Mouse (Mus musculus) liver, embryonic 13.5 days (tissue): ENCODE data around the gene Slc44a5. TPM values are rescaled to one million over a fixed set of nuclear protein-coding genes. Genes with fewer than 3 reads are reported as not detected.
A peak's percentile ranks its signal among the peaks of the same experiment; 100 is the strongest.

ENCODE experiments used
- ATAC-seq: fragments of 200-750 bp; cut with Nextera tagmentation; 2 replicates; pipeline ENCODE4 v1.8.0; 2017; ENCODE audit warnings: low read depth, mild to moderate bottlenecking, moderate number of reproducible peaks, moderate library complexity
- DNase-seq: peaks from one replicate; pipeline ENCODE4 v3.0.0; 2022
- H3K27ac ChIP-seq: fragments of 300-500 bp; sonication (generic); 2 replicates; pipeline ENCODE4 v1.5.1; 2015; ENCODE audit warnings: moderate library complexity, mild to moderate bottlenecking, inconsistent platforms
- H3K27me3 ChIP-seq: fragments of 300-500 bp; sonication (generic); 2 replicates; pipeline ENCODE4 v1.6.1; 2015; ENCODE audit warnings: mild to moderate bottlenecking, inconsistent platforms
- H3K36me3 ChIP-seq: fragments of 300-500 bp; sonication (generic); 2 replicates; pipeline ENCODE4 v1.6.1; 2015; ENCODE audit warnings: mild to moderate bottlenecking, inconsistent platforms
- H3K4me1 ChIP-seq: fragments of 300-500 bp; sonication (generic); replicated peaks from 2 replicates; pipeline ENCODE4 v1.6.1; 2015; ENCODE audit warnings: inconsistent platforms
- H3K4me2 ChIP-seq: fragments of 300-500 bp; sonication (generic); 2 replicates; pipeline ENCODE4 v1.6.1; 2015; ENCODE audit warnings: inconsistent platforms, mild to moderate bottlenecking, moderate library complexity
- H3K4me3 ChIP-seq: fragments of 300-500 bp; sonication (generic); replicated peaks from 2 replicates; pipeline ENCODE4 v1.5.1; 2015; ENCODE audit warnings: mild to moderate bottlenecking, inconsistent platforms
- H3K9ac ChIP-seq: fragments of 300-500 bp; sonication (generic); 2 replicates; pipeline ENCODE4 v1.6.1; 2015; ENCODE audit warnings: mild to moderate bottlenecking, inconsistent platforms
- H3K9me3 ChIP-seq: fragments of 300-500 bp; sonication (generic); replicated peaks from 2 replicates; pipeline ENCODE4 v1.6.1; 2016; ENCODE audit warnings: inconsistent platforms
- WGBS: fragments of 180-500 bp; shearing (Covaris S2); methylation state at CpG from one replicate; pipeline ENCODE4 v1.1.7; 2015; ENCODE audit not compliant: insufficient replicate concordance; 5-methylcytosine and 5-hydroxymethylcytosine counted together
- polyA plus RNA-seq: library from polyadenylated mRNA; unstranded; fragments of >200 nt; fragmentation: Nextera tagmentation; extraction: Ambion mirVana; gene quantifications from 2 replicates; pipeline ENCODE4 v1.2.1, GENCODE M21; 2015

Slc44a5 gene
- polyA plus RNA-seq, 1 experiment from 2014 or later = 0.24 TPM

GRCm38 (mm10) chr3:153944335-153944990 lies 28.8 kb upstream of the Slc44a5 start, which contains the start of gene Acadm:
Gene Acadm, minus strand, starts transcription at chr3:153944632.
- Histone ChIP-seq H3K9me3 (no peaks in the 10 kb centered on the region), H3K4me3 (peak within 1 kb of the TSS; percentile 86), H3K27me3 (no peaks in the 10 kb centered on the region), H3K4me1 (peaks cover 47% of the 10 kb centered on the region), H3K36me3 (peaks cover 10% of the 10 kb centered on the region; the same call in 1 of the 2 replicates), H3K4me2 (peak within 1 kb of the TSS; percentile 89), H3K9ac (peak within 1 kb of the TSS; percentile 88), H3K27ac (peak within 1 kb of the TSS; percentile 81)
- under 1% methylated on average over 41 of the region's 41 CpGs for WGBS
- DNase-seq (peak; percentile 99), ATAC-seq (peak; percentile 96)

GRCm38 (mm10) chr3:153947271-153947670 lies 26.0 kb upstream of the Slc44a5 start:
- no peak overlapping the region for H3K4me3 ChIP-seq
- H3K9ac ChIP-seq = no peak overlapping the region
- H3K4me1 ChIP-seq = peaks cover 27% of the 10 kb centered on the region
- H3K9me3 ChIP-seq = no peaks in the 10 kb centered on the region
- no peaks in the 10 kb centered on the region for H3K27me3 ChIP-seq
- no peak overlapping the region for H3K27ac ChIP-seq
- ATAC-seq (no peak), DNase-seq (no peak)
- no peaks in the 10 kb centered on the region for H3K36me3 ChIP-seq
- H3K4me2 ChIP-seq = no peak overlapping the region
- WGBS = 69% methylated on average over 4 of the region's 4 CpGs

- H3K27me3 ChIP-seq = no peaks in the 10 kb centered on the region
- H3K4me1 ChIP-seq = peaks cover 18% of the 10 kb centered on the region
- H3K36me3 ChIP-seq = no peaks in the 10 kb centered on the region
- no peak overlapping the region for H3K27ac ChIP-seq
- DNase-seq (no peak), ATAC-seq (no peak)
- no peak overlapping the region for H3K9ac ChIP-seq
- no peak overlapping the region for H3K4me2 ChIP-seq
- no peak overlapping the region for H3K4me3 ChIP-seq
- H3K9me3 ChIP-seq = no peaks in the 10 kb centered on the region
- 51% methylated on average over 2 of the region's 2 CpGs for WGBS
Observed at GRCm38 (mm10) chr3:153948176-153948575, 25.1 kb upstream of the Slc44a5 start.

- H3K9me3 ChIP-seq = no peaks in the 10 kb centered on the region
- no peaks in the 10 kb centered on the region for H3K4me1 ChIP-seq
- no peak overlapping the region for H3K27ac ChIP-seq
- no peak for DNase-seq
- 40% methylated on average over 5 of the region's 5 CpGs for WGBS
- H3K36me3 ChIP-seq = no peaks in the 10 kb centered on the region
- no peak overlapping the region for H3K4me3 ChIP-seq
- no peak for ATAC-seq
- no peaks in the 10 kb centered on the region for H3K27me3 ChIP-seq
- H3K4me2 ChIP-seq = no peak overlapping the region
- no peak overlapping the region for H3K9ac ChIP-seq
Observed at GRCm38 (mm10) chr3:153957916-153958315, 15.3 kb upstream of the Slc44a5 start.

- H3K4me3 ChIP-seq = no peak overlapping the region
- no peaks in the 10 kb centered on the region for H3K4me1 ChIP-seq
- DNase-seq = no peak
- ATAC-seq = 0 out of 2 replicates have a peak, but pooled peaks have one; percentile 39
- WGBS = 79% methylated on average over 1 of the region's 1 CpGs
- H3K27me3 ChIP-seq = no peaks in the 10 kb centered on the region
- no peak overlapping the region for H3K4me2 ChIP-seq
- no peaks in the 10 kb centered on the region for H3K36me3 ChIP-seq
- no peak overlapping the region for H3K27ac ChIP-seq
- no peak overlapping the region for H3K9ac ChIP-seq
- H3K9me3 ChIP-seq = no peaks in the 10 kb centered on the region
Observed at GRCm38 (mm10) chr3:153959035-153959730, 14.1 kb upstream of the Slc44a5 start.

- DNase-seq (no peak), ATAC-seq (no peak)
- Histone ChIP-seq H3K4me1 (no peaks in the 10 kb centered on the region), H3K9me3 (no peaks in the 10 kb centered on the region), H3K4me3 (no peak overlapping the region), H3K4me2 (no peak overlapping the region), H3K27ac (no peak overlapping the region), H3K9ac (no peak overlapping the region), H3K36me3 (no peaks in the 10 kb centered on the region), H3K27me3 (no peaks in the 10 kb centered on the region)
- 78% methylated on average over 9 of the region's 9 CpGs for WGBS
Observed at GRCm38 (mm10) chr3:153959731-153960207, 13.5 kb upstream of the Slc44a5 start.

GRCm38 (mm10) chr3:153960884-153961283 lies 12.4 kb upstream of the Slc44a5 start:
- H3K36me3 ChIP-seq = no peaks in the 10 kb centered on the region
- ATAC-seq = no peak
- DNase-seq = no peak
- no peak overlapping the region for H3K9ac ChIP-seq
- H3K4me1 ChIP-seq = no peaks in the 10 kb centered on the region
- H3K27me3 ChIP-seq = no peaks in the 10 kb centered on the region
- no peak overlapping the region for H3K4me3 ChIP-seq
- no peaks in the 10 kb centered on the region for H3K9me3 ChIP-seq
- WGBS = 41% methylated on average over 2 of the region's 2 CpGs
- H3K4me2 ChIP-seq = no peak overlapping the region
- no peak overlapping the region for H3K27ac ChIP-seq

GRCm38 (mm10) chr3:153961632-153962389 lies 11.4 kb upstream of the Slc44a5 start:
- Histone ChIP-seq H3K27ac (no peak overlapping the region), H3K4me1 (no peaks in the 10 kb centered on the region), H3K36me3 (no peaks in the 10 kb centered on the region), H3K4me2 (no peak overlapping the region), H3K9me3 (no peaks in the 10 kb centered on the region), H3K9ac (no peak overlapping the region), H3K4me3 (no peak overlapping the region), H3K27me3 (no peaks in the 10 kb centered on the region)
- ATAC-seq (no peak; the same call in 1 of the 2 replicates), DNase-seq (no peak)
- whole genome bisulfite sequencing = 54% methylated on average over 6 of the region's 6 CpGs

- H3K9me3 ChIP-seq = no peaks in the 10 kb centered on the region
- H3K27ac ChIP-seq = no peak overlapping the region
- H3K9ac ChIP-seq = no peak overlapping the region
- no peaks in the 10 kb centered on the region; the same call in 1 of the 2 replicates for H3K4me1 ChIP-seq
- 46% methylated on average over 5 of the region's 5 CpGs for whole genome bisulfite sequencing
- H3K4me3 ChIP-seq = no peak overlapping the region
- ATAC-seq = no peak
- H3K27me3 ChIP-seq = peaks cover 22% of the 10 kb centered on the region
- DNase-seq = no peak
- no peak overlapping the region for H3K4me2 ChIP-seq
- no peaks in the 10 kb centered on the region for H3K36me3 ChIP-seq
Observed at GRCm38 (mm10) chr3:153967447-153967846, 5.8 kb upstream of the Slc44a5 start.

GRCm38 (mm10) chr3:153968549-153968948 lies 4.7 kb upstream of the Slc44a5 start:
- peak; percentile 63 for ATAC-seq
- Histone ChIP-seq H3K9me3 (no peaks in the 10 kb centered on the region), H3K27ac (no peak overlapping the region), H3K4me3 (no peak overlapping the region), H3K4me2 (no peak overlapping the region), H3K36me3 (no peaks in the 10 kb centered on the region), H3K27me3 (peaks cover 33% of the 10 kb centered on the region), H3K9ac (no peak overlapping the region), H3K4me1 (peaks cover 4% of the 10 kb centered on the region)
- 37% methylated on average over 4 of the region's 4 CpGs for WGBS
- DNase-seq = peak; percentile 60

GRCm38 (mm10) chr3:153969451-153969850 lies 3.8 kb upstream of the Slc44a5 start:
- Histone ChIP-seq H3K4me3 (no peak overlapping the region), H3K9me3 (no peaks in the 10 kb centered on the region), H3K27ac (no peak overlapping the region), H3K4me2 (no peak overlapping the region), H3K9ac (no peak overlapping the region), H3K27me3 (peaks cover 42% of the 10 kb centered on the region), H3K36me3 (no peaks in the 10 kb centered on the region), H3K4me1 (peaks cover 6% of the 10 kb centered on the region)
- ATAC-seq = no peak
- no peak for DNase-seq
- WGBS = 67% methylated on average over 4 of the region's 4 CpGs
